Mouse (Mus musculus): ENCODE measurements at regions not wholly inside any gene's neighbourhood (a gene's known extent, or its start where the extent isn't known, plus 50 kb on each side); places are given as distances from the start of the nearest gene placed in this dataset.
A peak's percentile ranks its signal among the peaks of the same experiment; 100 is the strongest.

GRCm38 (mm10) chr3:149395082-149395481 is 404.7 kb upstream of the Adgrl2 start:
- no peak for TF ChIP-seq CTCF (IDR thresholded peaks at IDR 0.05; ENCODE audit: low read depth)
- no peak for ATAC-seq (replicated peaks; ENCODE audit: low FRiP score, low read depth)

GRCm38 (mm10) chr3:149393317-149394172 is 403.2 kb upstream of the Adgrl2 start:
- no peaks in the 10 kb centered on the region for H3K36me3 ChIP-seq (ENCODE audit: insufficient read depth, low read length)
- H3K27ac ChIP-seq, result no peak overlapping the region
- no peak overlapping the region for H3K9ac ChIP-seq (ENCODE audit: low read depth, low read length)
- H3K4me2 ChIP-seq (ENCODE audit: low read length), result no peak overlapping the region
- H3K9me3 ChIP-seq (replicated peaks; ENCODE audit: low read length), result no peaks in the 10 kb centered on the region
- H3K4me1 ChIP-seq (replicated peaks; ENCODE audit: insufficient read depth, low read length), result no peaks in the 10 kb centered on the region
- H3K4me3 ChIP-seq (replicated peaks; ENCODE audit: low read depth, low read length), result no peak overlapping the region
- DNase-seq (ENCODE audit: low spot score) (no peak), ATAC-seq (replicated peaks; ENCODE audit: low FRiP score, low read depth) (no peak)
- 69% methylated on average over 4 of the region's 4 CpGs for WGBS
- TF ChIP-seq CTCF (IDR thresholded peaks at IDR 0.05; ENCODE audit: low read depth), result no peak
- H3K27me3 ChIP-seq (ENCODE audit: insufficient read depth, low read length), result no peaks in the 10 kb centered on the region

More at GRCm38 (mm10) chr3:149395082-149395481, 404.7 kb upstream of the Adgrl2 start:
- WGBS, result 26% methylated on average over 4 of the region's 4 CpGs
- Histone ChIP-seq H3K9me3 (replicated peaks; ENCODE audit: low read length) (no peaks in the 10 kb centered on the region), H3K27ac (no peak overlapping the region), H3K9ac (ENCODE audit: low read depth, low read length) (no peak overlapping the region), H3K36me3 (ENCODE audit: insufficient read depth, low read length) (no peaks in the 10 kb centered on the region), H3K27me3 (ENCODE audit: insufficient read depth, low read length) (no peaks in the 10 kb centered on the region), H3K4me3 (replicated peaks; ENCODE audit: low read depth, low read length) (no peak overlapping the region), H3K4me2 (ENCODE audit: low read length) (no peak overlapping the region), H3K4me1 (replicated peaks; ENCODE audit: insufficient read depth, low read length) (no peaks in the 10 kb centered on the region)
- DNase-seq (ENCODE audit: low spot score), result peak; percentile 28

- no peak for TF ChIP-seq CTCF (IDR thresholded peaks at IDR 0.05; ENCODE audit: low read depth)
- Histone ChIP-seq H3K4me3 (replicated peaks; ENCODE audit: low read depth, low read length) (no peak overlapping the region), H3K27ac (no peak overlapping the region), H3K27me3 (ENCODE audit: insufficient read depth, low read length) (no peaks in the 10 kb centered on the region), H3K9ac (ENCODE audit: low read depth, low read length) (no peak overlapping the region), H3K36me3 (ENCODE audit: insufficient read depth, low read length) (no peaks in the 10 kb centered on the region), H3K4me1 (replicated peaks; ENCODE audit: insufficient read depth, low read length) (no peaks in the 10 kb centered on the region), H3K4me2 (ENCODE audit: low read length) (no peak overlapping the region), H3K9me3 (replicated peaks; ENCODE audit: low read length) (no peaks in the 10 kb centered on the region)
- no peak for DNase-seq (ENCODE audit: low spot score)
- WGBS, result 92% methylated on average over 9 of the region's 9 CpGs
- ATAC-seq (replicated peaks; ENCODE audit: low FRiP score, low read depth), result no peak
Measured at GRCm38 (mm10) chr3:149392164-149392563, 401.8 kb upstream of the Adgrl2 start.

GRCm38 (mm10) chr3:149387537-149387936 is 397.2 kb upstream of the Adgrl2 start:
- WGBS, result 11% methylated on average over 3 of the region's 3 CpGs
- Histone ChIP-seq H3K27me3 (ENCODE audit: insufficient read depth, low read length) (no peaks in the 10 kb centered on the region), H3K4me3 (replicated peaks; ENCODE audit: low read depth, low read length) (no peak overlapping the region), H3K36me3 (ENCODE audit: insufficient read depth, low read length) (no peaks in the 10 kb centered on the region), H3K9me3 (replicated peaks; ENCODE audit: low read length) (no peaks in the 10 kb centered on the region), H3K27ac (no peak overlapping the region), H3K9ac (ENCODE audit: low read depth, low read length) (no peak overlapping the region), H3K4me2 (ENCODE audit: low read length) (no peak overlapping the region), H3K4me1 (replicated peaks; ENCODE audit: insufficient read depth, low read length) (no peaks in the 10 kb centered on the region)
- DNase-seq (ENCODE audit: low spot score), result peak; percentile 21
- TF ChIP-seq CTCF (IDR thresholded peaks at IDR 0.05; ENCODE audit: low read depth), result no peak
- ATAC-seq (replicated peaks; ENCODE audit: low FRiP score, low read depth), result no peak

GRCm38 (mm10) chr3:149386027-149386426 is 395.7 kb upstream of the Adgrl2 start:
- Histone ChIP-seq H3K36me3 (ENCODE audit: insufficient read depth, low read length) (no peaks in the 10 kb centered on the region), H3K4me1 (replicated peaks; ENCODE audit: insufficient read depth, low read length) (no peaks in the 10 kb centered on the region), H3K4me2 (ENCODE audit: low read length) (no peak overlapping the region), H3K9ac (ENCODE audit: low read depth, low read length) (no peak overlapping the region), H3K9me3 (replicated peaks; ENCODE audit: low read length) (no peaks in the 10 kb centered on the region), H3K4me3 (replicated peaks; ENCODE audit: low read depth, low read length) (no peak overlapping the region), H3K27ac (no peak overlapping the region), H3K27me3 (ENCODE audit: insufficient read depth, low read length) (no peaks in the 10 kb centered on the region)
- DNase-seq (ENCODE audit: low spot score) (no peak), ATAC-seq (replicated peaks; ENCODE audit: low FRiP score, low read depth) (no peak)
- no peak for TF ChIP-seq CTCF (IDR thresholded peaks at IDR 0.05; ENCODE audit: low read depth)
- WGBS, result 58% methylated on average over 2 of the region's 2 CpGs

GRCm38 (mm10) chr3:149385336-149385735 is 395.0 kb upstream of the Adgrl2 start:
- H3K27ac ChIP-seq, result no peak overlapping the region
- no peaks in the 10 kb centered on the region for H3K9me3 ChIP-seq (replicated peaks; ENCODE audit: low read length)
- no peak overlapping the region for H3K9ac ChIP-seq (ENCODE audit: low read depth, low read length)
- DNase-seq (ENCODE audit: low spot score) (no peak), ATAC-seq (replicated peaks; ENCODE audit: low FRiP score, low read depth) (no peak)
- H3K36me3 ChIP-seq (ENCODE audit: insufficient read depth, low read length), result no peaks in the 10 kb centered on the region
- H3K4me2 ChIP-seq (ENCODE audit: low read length), result no peak overlapping the region
- no peaks in the 10 kb centered on the region for H3K4me1 ChIP-seq (replicated peaks; ENCODE audit: insufficient read depth, low read length)
- H3K4me3 ChIP-seq (replicated peaks; ENCODE audit: low read depth, low read length), result no peak overlapping the region
- no peak for TF ChIP-seq CTCF (IDR thresholded peaks at IDR 0.05; ENCODE audit: low read depth)
- WGBS, result 64% methylated on average over 6 of the region's 6 CpGs
- no peaks in the 10 kb centered on the region for H3K27me3 ChIP-seq (ENCODE audit: insufficient read depth, low read length)

All from kidney, postnatal 0 days (tissue).